ENCODE assay signal across 13 mouse cellular contexts in the genomic region with DNA sequence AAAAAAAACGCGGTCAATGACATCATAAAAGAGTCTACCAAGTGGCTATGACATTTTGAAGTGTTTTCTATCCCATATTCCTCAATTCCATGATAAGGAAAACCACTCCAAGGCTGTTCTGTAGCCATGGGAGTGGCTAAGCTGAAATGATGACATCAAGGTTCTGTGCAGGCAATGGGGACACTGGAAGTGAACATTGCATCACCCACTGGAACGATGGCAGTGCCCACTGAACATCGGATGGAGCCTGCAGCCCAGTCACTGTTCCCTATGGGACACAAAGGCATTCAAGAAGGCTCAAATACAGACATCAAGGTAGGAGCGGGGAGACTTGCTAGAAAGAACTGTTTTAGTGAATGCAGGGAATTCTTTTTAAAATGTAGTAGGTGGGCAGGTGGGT.
"Had no signal": no experiment of that assay in that cellular context is flagged by ENCODE, and none has a peak within 500 bp of the region (broad histone marks: within the 10 kb centered on the region; RNA-seq: fewer than 3 reads in every experiment).

No protein-coding gene starts in this region.

- DNase-seq: gastrocnemius, postnatal 14 days; gastrocnemius, postnatal 36 days; heart, adult 11 months; heart, adult 2 months; heart, postnatal 14 days; heart, postnatal 36 days; kidney, adult 11 months; kidney, adult 2 months; kidney, postnatal 10 days; kidney, postnatal 25 days; kidney, postnatal 4 days; liver; liver, embryonic 13.5 days had no signal
